Mouse (Mus musculus) cerebellum, adult 2 months (tissue): Measurements from ENCODE around the gene Tmem211.

Experiments
- CTCF ChIP-seq: fragments of 200-500 bp; IDR thresholded peaks from 2 replicates; pipeline ENCODE4 v1.5.1; 2011; ENCODE audit warnings: low read depth, mild to moderate bottlenecking, control low read depth, low read length, moderate library complexity, borderline replicate concordance; ENCODE audit not compliant: insufficient read depth
- POLR2A ChIP-seq: fragments of 200-500 bp; IDR thresholded peaks from 2 replicates; pipeline ENCODE4 v1.6.1; 2011; ENCODE audit warnings: low read length, control low read depth, borderline replicate concordance; ENCODE audit not compliant: insufficient read depth

GRCm38 (mm10) chr5:113208622-113209400 is 17.9 kb upstream of the Tmem211 start:
- TF ChIP-seq CTCF, result no peak
- TF ChIP-seq POLR2A, result no peak
